Mouse (Mus musculus) heart, postnatal 14 days (tissue): Measurements from ENCODE around the gene Il10rb. TPM values are rescaled to one million over a fixed set of nuclear protein-coding genes. Genes with fewer than 3 reads are reported as not detected.
"Not testable (repeated sequence)": the region's sequence is repeated elsewhere in the genome, so short reads cannot be mapped to it uniquely, and the experiment has no call there.

Experiments
- DNase-seq, 2 experiments: peaks; one replicate each; pipeline ENCODE4 v3.0.0; 2021 to 2022
- intact Hi-C: fragments of 180-260 bp; cut with DNase I; formaldehyde crosslinking; loops from one replicate; pipeline ENCODE4 v1.15.1; 2025
- total RNA-seq, 2 experiments: library from RNA; stranded (reverse); gene quantifications; 2 replicates each; pipeline ENCODE4 v1.2.3; 2021

The Il10rb gene
- total RNA-seq, 2 experiments from 2014 or later, result 86.4 to 94.7 TPM

DNA sequence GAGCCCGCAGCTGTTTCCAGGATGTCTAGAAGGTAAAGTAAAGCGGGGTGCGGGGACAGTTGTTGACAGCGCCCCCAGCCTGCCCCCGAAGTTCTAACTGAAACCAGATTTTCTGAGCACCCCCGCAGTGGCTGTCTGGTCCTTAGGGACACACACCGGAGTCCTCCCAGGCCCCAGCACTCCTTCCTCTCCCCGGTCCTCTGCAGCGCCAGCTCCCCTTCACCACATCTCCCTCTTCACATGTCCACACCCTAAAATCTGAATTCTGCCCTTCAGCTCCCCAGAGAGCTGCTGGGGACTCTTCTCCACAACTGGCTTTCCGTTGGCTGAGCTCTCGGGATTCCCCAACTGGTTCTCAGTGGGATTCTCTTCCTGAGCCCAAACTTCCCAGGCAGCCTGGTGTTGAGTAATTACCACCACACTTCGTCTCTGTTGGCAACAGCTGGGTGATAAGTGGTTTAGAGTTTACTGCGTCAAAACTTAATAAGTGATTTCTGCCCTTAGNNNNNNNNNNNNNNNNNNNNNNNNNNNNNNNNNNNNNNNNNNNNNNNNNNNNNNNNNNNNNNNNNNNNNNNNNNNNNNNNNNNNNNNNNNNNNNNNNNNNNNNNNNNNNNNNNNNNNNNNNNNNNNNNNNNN, 739 bp downstream of the Il10rb start:
- intact Hi-C loops, result loop anchor here (1.0 to 2.0 kb wide), 2 partner anchors 34 to 43 kb away; no protein-coding TSS in a partner anchor
- peak in 1 of 2 experiments; percentile 61 for DNase-seq

DNA sequence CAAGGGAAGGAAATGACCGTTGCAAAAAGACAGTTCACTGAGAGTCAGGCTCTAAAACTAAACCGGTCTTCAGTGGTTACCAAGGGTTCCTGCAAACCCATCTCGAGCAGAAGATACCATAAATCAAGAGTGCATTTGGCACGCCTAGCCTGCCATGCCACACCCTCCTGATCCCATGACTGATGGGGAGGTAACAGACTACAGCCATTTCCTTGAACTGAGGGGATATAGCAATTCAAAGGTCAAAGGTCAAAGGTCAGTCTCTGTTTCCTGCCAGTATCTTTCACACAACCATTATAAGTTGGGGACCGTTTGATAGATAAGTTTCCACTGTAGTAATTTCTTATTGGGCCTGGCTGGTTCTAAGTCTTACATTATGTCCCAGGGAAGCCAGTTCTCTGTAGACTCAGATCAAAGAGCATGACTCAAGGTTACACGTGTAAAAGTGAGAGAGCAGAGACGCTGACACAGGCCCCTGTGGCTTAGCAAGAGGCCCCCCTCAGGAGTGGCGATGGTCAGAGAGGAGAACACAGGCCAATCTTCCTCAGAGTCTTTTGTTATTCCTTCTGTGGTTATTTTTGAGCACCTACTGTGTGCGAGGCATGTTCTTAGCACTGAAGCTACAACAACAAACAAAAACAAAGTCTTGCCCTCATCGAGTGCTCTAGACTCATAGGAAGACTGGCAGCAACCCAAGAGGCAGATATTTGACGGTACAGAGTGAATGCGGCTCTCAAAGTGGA, 7.3 kb downstream of the Il10rb start:
- DNase-seq, result no peak
- intact Hi-C loops, result loop anchor here (5.0 kb wide), 1 partner anchor 74 kb away; the partner anchor contains the start of gene Ifnar1

DNA sequence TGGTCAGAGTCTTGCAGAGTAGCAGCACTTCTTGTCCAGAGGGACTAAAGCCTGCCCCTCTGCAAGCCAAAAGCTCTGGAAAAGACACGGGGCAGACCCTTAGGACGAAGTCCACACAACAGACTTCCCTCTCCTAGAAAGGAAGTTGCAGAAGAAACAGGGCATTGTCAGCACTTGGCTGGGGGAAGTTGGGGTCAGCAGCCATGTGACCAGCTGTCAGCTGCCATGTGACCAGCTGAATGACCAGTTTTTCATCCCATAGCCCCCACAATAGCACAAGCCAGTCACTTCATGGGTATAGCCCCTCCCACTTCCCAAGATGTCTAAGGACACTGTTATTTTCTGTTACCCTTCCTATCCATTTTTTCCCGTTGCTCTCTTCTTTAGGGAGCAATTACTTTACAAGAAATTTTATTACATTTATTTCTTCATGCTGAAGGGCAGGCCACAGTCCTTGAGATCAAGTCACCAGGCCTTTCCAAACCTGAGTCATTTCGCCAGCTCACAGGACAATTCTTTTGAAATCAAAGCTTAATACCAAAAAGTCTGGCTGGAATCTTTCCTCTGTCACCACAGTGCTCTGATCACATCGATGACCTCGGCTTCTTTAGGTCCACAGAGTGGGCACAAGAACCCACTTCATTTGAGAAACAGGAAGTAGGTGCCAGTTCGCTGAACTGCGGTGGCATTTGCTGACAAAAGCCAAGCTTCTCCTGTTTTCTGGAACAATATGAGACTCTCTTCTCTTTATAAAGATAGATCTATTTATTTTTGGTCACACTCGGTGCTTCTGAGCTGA, 9.6 kb downstream of the Il10rb start:
- intact Hi-C loops, result no loop called here
- no peak for DNase-seq

DNA sequence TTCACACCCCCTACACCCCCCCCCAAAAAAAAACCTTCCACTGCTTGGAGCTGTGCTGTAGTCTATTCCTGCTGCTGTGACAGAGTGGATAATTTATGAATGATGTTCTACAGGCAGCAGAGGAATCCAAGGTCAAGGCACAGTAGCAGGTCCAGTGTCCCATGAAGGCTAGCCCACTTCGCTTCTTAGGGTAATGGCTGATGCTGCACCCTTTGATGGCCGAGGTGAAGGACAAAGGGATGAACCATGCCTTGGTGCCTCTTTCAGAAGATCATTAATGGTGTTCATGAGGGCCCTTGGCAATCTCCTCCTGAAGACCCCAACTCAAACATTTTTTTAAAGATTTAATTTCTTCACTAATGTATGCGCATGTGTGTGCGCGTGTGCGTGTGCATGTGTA, 10.4 kb downstream of the Il10rb start:
- no peak for DNase-seq
- intact Hi-C loops, result no loop called here

DNA sequence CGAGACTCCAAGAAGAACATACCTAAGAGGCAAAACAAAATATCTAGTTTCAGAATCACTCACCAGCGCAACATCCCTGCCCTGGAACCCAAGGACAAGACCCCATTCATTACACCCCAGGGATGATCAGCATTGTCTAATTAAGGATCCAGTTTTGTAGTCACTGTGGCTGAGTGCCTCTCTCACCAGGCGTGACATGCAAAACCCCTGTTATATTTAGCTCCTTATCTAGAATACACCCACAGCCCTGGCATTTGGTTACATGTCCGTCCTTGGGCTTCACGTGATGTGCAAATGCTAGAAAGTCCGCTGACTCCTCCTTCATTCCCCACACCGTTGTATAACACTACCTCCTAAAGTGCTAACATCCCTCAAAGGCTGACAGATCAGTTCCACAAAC, 11.0 kb downstream of the Il10rb start:
- intact Hi-C loops, result no loop called here
- peak; percentile 27 to 49 for DNase-seq

DNA sequence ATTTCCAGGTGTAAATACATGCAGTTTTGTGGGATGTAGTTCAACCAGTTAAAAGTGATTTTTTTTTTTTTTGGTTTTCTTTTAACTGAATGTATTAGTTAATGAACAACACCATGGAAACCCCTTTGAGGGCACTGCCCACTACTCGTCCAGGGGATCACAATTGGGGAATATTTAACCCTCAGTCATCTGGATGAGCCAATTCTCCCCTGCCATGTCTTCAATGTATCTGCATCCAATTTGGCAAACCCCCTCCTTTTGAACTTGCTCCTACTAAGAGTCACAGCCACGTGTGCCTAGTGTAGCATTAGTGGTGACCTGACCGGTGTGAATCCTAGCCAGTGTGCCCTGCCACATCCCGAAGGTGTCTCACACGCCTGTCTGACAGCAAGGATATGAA, 12.6 kb downstream of the Il10rb start:
- DNase-seq, result no peak
- intact Hi-C loops, result no loop called here

DNA sequence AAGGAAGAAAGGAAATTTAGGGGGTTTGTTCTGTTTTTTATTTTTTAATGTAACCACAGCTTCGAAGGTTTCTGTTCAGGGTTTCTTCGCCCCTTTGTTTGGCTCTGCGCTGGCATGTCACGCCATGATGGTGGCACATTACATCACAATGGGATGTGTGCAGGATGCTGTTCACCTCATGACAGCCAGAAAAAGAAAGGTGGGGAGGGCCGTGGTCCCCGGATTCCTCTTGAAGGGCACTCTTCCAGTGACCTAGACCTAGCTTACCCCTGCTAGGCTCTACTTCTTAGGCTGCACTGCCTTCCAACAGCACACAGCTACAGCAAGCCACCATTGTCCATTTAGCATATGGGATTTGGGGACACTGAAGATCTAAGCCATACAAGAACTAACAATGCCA, 19.9 kb downstream of the Il10rb start:
- intact Hi-C loops, result no loop called here
- DNase-seq, result no peak

DNA sequence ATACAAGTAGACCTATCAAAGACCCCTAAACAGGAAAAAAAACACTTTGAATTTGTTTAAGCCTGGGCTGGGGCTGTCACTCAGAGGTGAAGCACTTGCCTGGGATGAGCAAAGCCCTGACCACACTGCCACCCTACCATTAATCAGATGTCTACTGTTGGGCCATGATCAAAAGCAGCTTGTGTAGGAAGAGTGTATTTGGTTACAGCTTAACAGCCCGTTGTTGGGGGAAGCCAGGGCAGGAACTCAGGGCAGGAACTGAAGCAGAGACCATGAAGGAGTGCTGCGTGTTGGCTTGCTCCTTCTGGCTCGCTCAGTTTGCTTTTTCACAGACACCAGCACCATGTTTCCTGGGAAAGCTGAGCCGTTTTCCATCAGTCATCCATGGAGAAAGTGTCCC, 20.6 kb downstream of the Il10rb start:
- no peak for DNase-seq
- intact Hi-C loops, result no loop called here

DNA sequence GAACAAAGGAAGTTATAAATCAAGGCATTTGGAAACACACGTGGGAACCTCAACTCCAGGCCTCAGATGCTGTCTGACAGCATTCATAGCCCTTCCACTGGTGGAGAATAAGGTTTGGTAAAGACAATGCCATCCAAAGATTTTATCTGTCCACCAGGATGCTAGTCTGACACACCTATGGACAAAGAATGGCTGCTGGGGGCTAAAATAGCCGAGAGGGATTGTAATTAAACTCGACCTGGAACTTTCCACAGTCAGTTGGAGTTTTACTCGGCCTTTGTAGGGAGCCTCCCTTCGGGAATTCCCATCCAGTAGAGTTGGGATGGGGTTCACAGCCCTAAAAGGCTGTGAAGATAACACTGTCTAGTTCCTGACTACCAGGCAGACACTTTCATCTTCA, 21.5 kb downstream of the Il10rb start:
- no peak for DNase-seq
- intact Hi-C loops, result no loop called here

DNA sequence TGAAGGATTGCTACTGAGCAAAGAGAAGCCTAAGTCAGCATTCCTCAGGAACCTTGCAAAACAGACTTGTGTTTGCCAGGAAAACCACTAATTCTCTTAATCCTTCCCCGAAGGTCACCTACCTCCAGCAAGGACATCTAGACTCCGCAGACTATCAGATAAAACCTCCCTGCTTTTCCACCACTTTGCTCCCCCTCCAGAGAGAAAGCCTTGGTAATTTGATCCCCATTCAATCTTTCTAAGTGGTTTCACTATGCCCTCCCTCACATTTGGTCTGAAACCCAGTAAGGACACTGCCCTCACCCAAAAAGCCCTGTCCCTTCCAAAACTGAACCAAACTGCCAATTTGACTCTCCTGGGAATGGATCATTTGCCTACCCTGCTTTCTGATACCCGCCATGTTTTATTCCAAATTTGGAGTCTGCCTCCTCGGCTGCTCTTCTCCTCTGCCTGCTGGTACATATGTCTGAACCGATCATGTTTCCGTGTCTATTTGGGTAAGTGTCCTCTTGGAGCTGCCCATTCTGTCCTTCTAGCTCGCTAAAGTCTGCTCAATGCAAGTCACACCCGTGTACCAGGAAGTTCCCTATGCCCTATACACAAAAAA, 22.4 kb downstream of the Il10rb start:
- intact Hi-C loops, result no loop called here
- DNase-seq, result no peak

DNA sequence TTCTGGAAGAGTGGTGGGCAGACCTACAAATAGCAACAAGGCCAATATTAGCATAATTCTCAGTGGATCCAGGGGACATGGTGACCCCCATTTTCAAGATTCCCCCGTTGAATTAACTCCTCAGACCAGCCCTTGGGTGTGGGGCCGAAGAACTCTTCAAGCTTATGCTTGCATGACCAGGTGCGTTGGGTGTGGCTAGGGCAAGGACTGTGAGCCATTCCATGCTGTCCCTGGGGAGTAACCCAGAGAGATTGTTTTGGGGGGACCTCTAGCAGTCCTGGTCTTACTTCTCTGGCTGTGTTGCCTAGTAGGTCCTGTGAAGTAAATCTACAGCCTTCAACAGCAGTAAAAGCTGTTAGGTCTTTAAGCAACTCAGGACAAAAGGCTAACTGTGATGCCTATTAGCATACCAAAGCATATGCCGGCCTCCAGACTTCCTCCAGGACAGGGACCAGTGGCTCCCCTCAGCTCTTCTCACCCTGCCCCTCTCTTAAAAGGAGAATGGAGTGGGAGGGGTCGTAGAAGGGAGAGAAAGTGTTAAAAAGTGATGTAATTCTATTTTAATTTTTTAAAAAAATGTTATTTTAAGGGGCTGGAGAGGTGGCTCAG, 26.9 kb downstream of the Il10rb start:
- intact Hi-C loops, result no loop called here
- DNase-seq, result no peak

DNA sequence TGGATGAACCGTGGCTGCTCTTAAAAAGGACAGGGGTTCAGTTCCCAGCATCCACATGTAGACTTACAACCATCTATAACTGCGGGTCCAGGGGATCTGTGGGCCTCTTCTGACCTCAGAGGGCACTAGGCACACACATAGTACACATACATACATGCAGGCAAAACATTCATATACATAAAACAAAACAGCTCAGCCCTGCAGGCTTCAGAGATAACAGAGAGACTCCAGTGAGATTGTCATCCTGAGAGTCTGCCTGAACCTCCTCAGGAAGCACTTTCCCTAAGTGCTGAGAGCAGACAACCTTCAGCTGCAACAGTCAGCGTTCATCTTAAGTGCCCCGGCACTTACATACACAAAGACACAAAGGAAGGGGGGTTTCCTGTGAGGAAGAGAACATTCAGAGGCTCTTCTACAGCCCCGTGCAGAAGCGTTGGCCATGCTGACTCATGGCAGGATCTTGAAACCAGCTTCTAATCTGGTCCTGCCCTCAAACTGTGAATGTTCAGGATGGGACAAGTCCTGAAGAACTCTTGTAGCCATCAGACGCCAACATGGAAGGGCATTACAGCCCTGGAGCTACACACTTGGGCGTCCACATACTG, 27.5 kb downstream of the Il10rb start:
- no peak for DNase-seq
- intact Hi-C loops, result no loop called here

DNA sequence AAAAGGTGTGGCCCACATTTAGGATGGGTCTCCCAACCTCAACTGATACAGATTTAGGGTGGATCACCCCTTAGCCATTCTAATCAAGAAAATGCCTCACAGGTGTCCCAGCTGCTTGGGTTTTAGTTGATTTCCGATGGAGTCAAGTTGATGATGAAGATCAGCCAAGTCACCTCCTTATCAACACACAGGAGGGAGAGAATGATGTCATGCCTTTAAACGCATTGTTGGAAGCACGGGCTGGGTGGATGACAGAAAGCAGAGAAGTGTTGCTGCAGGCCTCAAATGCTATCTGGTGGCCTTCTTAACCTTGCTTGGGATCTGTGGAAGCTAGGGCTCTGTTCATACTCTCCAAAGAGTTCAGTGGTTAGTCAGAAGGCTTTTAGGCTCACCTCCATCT, 28.2 kb downstream of the Il10rb start:
- intact Hi-C loops, result no loop called here
- DNase-seq, result no peak

DNA sequence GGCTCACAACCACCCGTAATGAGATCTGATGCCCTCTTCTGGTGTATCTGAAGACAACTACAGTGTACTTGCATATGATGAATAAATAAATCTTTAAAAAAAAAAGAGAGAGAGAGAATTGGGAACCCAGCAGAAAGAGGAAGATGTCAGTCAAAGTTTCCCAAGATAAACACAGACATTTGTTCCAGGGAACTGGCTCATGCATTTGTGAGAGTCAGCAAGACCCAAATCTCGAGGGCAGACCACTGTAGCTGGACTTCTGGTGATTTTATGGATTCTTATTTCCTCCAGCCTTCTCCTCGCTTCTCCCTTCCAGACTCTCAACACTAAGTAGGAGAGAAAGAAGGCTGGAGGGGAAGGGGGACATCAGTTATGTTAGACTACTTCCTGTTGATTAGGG, 32.1 kb downstream of the Il10rb start:
- DNase-seq, result no peak
- intact Hi-C loops, result no loop called here

DNA sequence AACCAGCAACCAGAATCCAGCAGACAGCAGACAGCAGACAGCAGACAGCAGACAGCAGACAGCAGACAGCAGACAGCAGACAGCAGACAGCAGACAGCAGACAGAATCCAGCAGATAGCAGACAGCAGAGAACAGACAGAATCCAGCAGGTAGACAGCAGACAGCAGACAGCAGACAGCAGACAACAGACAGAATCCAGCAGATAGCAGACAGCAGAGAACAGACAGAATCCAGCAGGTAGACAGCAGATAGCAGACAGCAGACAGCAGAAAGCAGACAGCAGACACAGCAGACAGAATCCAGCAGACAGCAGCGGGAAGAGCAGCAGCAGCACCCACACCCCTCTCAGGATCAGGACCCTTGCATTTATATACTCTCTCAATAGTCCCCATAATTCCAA, 32.6 kb downstream of the Il10rb start:
- intact Hi-C loops, DNase-seq: not testable (repeated sequence)

DNA sequence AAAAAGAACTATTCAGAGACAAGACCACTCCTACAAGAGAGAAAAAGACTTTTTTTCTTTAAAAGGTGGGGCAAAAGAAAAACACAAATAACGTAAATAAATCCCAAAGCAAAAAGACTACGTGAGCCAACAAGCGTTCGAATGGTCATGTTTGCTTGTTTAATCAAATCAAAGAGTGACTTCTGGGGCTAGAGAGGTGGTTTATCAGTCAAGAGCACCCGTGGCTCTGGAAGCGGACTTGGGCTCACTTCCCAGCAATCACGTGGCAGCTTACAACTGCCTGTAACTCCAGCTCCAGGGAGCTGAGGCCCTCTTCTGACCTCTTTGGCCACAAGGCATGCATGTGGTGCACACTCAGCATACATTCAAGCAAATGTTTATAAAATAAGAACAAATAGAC, 35.4 kb downstream of the Il10rb start:
- intact Hi-C loops, result loop anchor here (1.0 to 10.0 kb wide), 3 partner anchors 35 to 357 kb away; partner anchors contain the start of gene Il10rb
- peak; percentile 77 to 85 for DNase-seq

DNA sequence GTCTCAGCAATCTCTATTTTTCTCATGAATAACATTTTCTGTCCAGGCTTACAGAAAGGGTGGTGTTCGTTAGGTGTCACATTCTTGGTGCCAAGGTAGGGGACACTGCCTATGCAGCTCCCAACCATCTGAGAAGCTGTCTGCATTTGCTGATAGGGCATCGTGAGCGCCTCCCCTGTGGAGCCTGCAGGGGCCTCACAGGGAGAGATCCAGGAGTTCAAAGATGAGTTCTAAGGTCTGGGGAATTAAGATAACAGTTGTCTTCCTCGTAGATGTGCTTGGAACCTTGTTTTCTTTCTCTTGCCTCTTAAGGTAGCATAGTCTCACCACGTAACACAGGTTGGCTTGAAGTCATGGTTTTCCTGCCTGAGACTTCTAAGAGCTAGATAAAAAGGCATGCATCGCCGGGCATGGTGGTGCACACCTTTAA, 35.9 kb downstream of the Il10rb start:
- intact Hi-C loops, result loop anchor here (1.0 to 10.0 kb wide), 3 partner anchors 35 to 357 kb away; partner anchors contain the start of gene Il10rb

DNA sequence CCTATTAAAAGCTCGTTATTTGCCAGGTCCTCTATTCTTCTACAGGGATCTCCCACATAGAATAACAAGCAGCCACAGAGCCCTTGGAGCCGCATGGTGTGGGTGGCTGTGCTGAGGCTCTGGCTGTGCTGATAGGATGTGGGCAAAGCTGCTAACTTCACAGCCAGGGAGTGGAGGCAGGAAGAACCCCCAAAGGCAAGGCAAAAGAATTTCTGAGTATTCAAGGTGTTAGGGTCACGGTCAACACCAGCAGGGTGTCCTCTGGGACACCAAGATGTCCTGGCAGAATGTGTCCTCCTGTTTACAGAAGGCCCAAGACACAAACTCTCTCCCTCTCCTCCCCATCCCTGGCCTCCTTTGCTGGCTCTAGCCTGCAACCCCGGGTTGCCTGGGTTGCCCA, 36.5 kb downstream of the Il10rb start:
- intact Hi-C loops, result loop anchor here (10.0 kb wide), 1 partner anchor 358 kb away; no protein-coding TSS in a partner anchor
- no peak for DNase-seq

More for the DNA sequence above, 35.9 kb downstream of the Il10rb start:
- DNase-seq, result no peak

DNA sequence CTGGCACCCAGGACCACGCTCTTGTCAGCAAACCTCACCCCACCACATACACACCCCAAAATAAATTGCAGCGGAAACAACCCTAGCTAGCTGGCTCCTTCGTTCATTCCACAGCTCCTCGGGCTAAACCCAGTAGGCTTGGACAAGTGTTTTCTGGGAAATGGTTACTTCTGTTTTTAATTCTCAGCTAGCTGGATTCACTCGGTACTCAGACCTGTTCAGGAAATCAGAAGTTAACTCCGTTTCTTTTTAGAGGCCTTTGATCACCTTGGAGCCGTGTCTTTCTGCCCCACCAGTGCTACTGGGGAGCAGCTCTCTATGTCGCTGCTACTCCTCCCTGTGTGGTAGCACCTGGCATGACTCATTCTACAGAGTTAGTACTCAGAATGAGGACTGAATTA, 37.2 kb downstream of the Il10rb start:
- no peak for DNase-seq
- intact Hi-C loops, result loop anchor here (10.0 kb wide), 1 partner anchor 358 kb away; no protein-coding TSS in a partner anchor

DNA sequence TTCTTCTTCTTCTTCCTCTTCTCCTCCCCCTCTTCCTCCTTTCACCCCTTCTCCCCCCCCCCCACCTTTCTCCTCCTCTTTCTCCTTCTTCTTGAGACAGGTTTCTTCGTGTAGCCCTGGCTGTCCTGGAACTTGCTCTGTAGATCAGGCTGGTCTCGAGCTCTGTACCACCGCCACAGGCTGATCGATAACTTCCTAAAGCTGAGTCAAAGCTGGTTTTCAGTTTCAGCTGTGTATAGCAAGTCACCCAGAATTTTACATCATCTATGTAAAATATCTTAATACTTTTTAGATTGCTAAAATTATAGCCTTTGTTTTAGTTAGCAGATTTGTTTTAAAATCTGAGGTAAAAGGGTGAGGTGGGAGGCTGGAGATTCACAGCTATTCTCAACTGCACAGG, 38.9 kb downstream of the Il10rb start:
- intact Hi-C loops, result loop anchor here (10.0 kb wide), 1 partner anchor 360 kb away; no protein-coding TSS in a partner anchor
- no peak for DNase-seq
